Mouse (Mus musculus) CH12.LX (cell line): ENCODE results near the gene Kcng3. TPM values are rescaled to one million over a fixed set of nuclear protein-coding genes. Genes with fewer than 3 reads are reported as not detected.

Source experiments
- DNase-seq: peaks from one replicate; pipeline ENCODE4 v3.0.0-alpha.2; 2013; ENCODE audit errors: extremely low read depth
- H3K27ac ChIP-seq: 2 replicates; pipeline ENCODE4 v1.5.1; 2012; ENCODE audit warnings: low read depth, mild to moderate bottlenecking, control low read depth, moderate library complexity; ENCODE audit not compliant: insufficient read depth
- H3K27me3 ChIP-seq: replicated peaks from 2 replicates; pipeline ENCODE3; 2012; ENCODE audit warnings: inconsistent platforms
- H3K36me3 ChIP-seq, 2 experiments: replicated peaks in 1 of 2; 2 replicates each; pipeline versions ENCODE3 to v1.6.1; 2012; ENCODE audit warnings: inconsistent platforms in 1 of 2, low read length in 1 of 2, mild to moderate bottlenecking in 1 of 2, mixed read lengths in 1 of 2, moderate library complexity in 1 of 2; ENCODE audit not compliant: control insufficient read depth in 1 of 2, insufficient read depth in 1 of 2
- H3K4me1 ChIP-seq, 2 experiments: 2 replicates each; pipeline ENCODE4 v1.6.1; 2012; ENCODE audit warnings: inconsistent platforms in 1 of 2, moderate library complexity in 1 of 2; ENCODE audit not compliant: insufficient read depth in 2 of 2, control insufficient read depth in 1 of 2
- H3K4me2 ChIP-seq: 2 replicates; pipeline ENCODE4 v1.6.1; 2012; ENCODE audit warnings: low read depth, mild to moderate bottlenecking, control low read depth; ENCODE audit not compliant: poor library complexity, insufficient read depth, severe bottlenecking
- H3K4me3 ChIP-seq, 3 experiments: fragments of 150-350 bp in 1 of 3; sonication (generic) in 1 of 3; replicated peaks in 1 of 3; 2 replicates each; pipeline versions ENCODE3 to v1.5.1; 2011 to 2012; ENCODE audit warnings: low read depth in 2 of 3, low read length in 2 of 3, mild to moderate bottlenecking in 2 of 3, moderate library complexity in 2 of 3, control low read depth in 1 of 3, improper control_type of control experiment in 1 of 3, inconsistent platforms in 1 of 3, mixed read lengths in 1 of 3; ENCODE audit not compliant: poor library complexity in 1 of 3
- H3K79me2 ChIP-seq: replicated peaks from 2 replicates; pipeline ENCODE4 v1.6.1; 2012; ENCODE audit warnings: mild to moderate bottlenecking, moderate library complexity; ENCODE audit not compliant: control insufficient read depth, poor library complexity, insufficient read depth, severe bottlenecking; ENCODE audit errors: extremely low read depth
- H3K9ac ChIP-seq: 2 replicates; pipeline ENCODE4 v1.6.1; 2012; ENCODE audit warnings: low read depth, mild to moderate bottlenecking, control low read depth, moderate library complexity; ENCODE audit not compliant: insufficient read depth
- H3K9me3 ChIP-seq: replicated peaks from 2 replicates; pipeline ENCODE3; 2012; ENCODE audit warnings: low read length, inconsistent platforms, mixed read lengths
- BHLHE40 ChIP-seq: IDR thresholded peaks from 2 replicates; pipeline ENCODE4 v1.6.1; 2011; ENCODE audit warnings: mild to moderate bottlenecking, low read depth, low read length, improper control_type of control experiment
- CHD1 ChIP-seq: IDR thresholded peaks from 2 replicates; pipeline ENCODE4 v1.6.1; 2012; ENCODE audit warnings: low read depth, low read length, improper control_type of control experiment, inconsistent platforms
- CHD2 ChIP-seq: IDR thresholded peaks from 2 replicates; pipeline ENCODE4 v1.6.1; 2011; ENCODE audit warnings: low read length, improper control_type of control experiment
- CTCF ChIP-seq, 2 experiments: IDR thresholded peaks in 1 of 2; conservative IDR thresholded peaks in 1 of 2; 2 replicates each; pipeline ENCODE4 v1.5.1; 2011 to 2012; ENCODE audit warnings: low read depth in 2 of 2, low read length in 2 of 2, improper control_type of control experiment in 1 of 2, inconsistent platforms in 1 of 2, mild to moderate bottlenecking in 1 of 2, moderate library complexity in 1 of 2
- E2F4 ChIP-seq: IDR thresholded peaks from 2 replicates; pipeline ENCODE4 v1.6.1; 2011; ENCODE audit warnings: low read depth, low read length, improper control_type of control experiment; ENCODE audit not compliant: insufficient replicate concordance
- ELF1 ChIP-seq: IDR thresholded peaks from 2 replicates; pipeline ENCODE4 v1.6.1; 2014; ENCODE audit warnings: low read depth, mild to moderate bottlenecking, inconsistent platforms, low read length, improper control_type of control experiment
- EP300 ChIP-seq: IDR thresholded peaks from 2 replicates; pipeline ENCODE4 v1.6.1; 2011; ENCODE audit warnings: low read length, improper control_type of control experiment
- ETS1 ChIP-seq: conservative IDR thresholded peaks from 2 replicates; pipeline ENCODE4 v1.6.1; 2012; ENCODE audit warnings: low read depth, mild to moderate bottlenecking, inconsistent platforms, low read length, improper control_type of control experiment, moderate library complexity
- IRF4 ChIP-seq: IDR thresholded peaks from 2 replicates; pipeline ENCODE4 v1.6.1; 2014; ENCODE audit warnings: low read depth, mild to moderate bottlenecking, inconsistent platforms, low read length, improper control_type of control experiment
- JUN ChIP-seq: IDR thresholded peaks from 2 replicates; pipeline ENCODE4 v1.6.1; 2011; ENCODE audit warnings: low read depth, mild to moderate bottlenecking, low read length, improper control_type of control experiment, moderate library complexity; ENCODE audit not compliant: insufficient read depth
- KAT2A ChIP-seq: IDR thresholded peaks from 2 replicates; pipeline ENCODE4 v1.6.1; 2012; ENCODE audit warnings: low read length, improper control_type of control experiment, inconsistent platforms; ENCODE audit not compliant: insufficient replicate concordance
- MAFK ChIP-seq: IDR thresholded peaks from 2 replicates; pipeline ENCODE4 v1.6.1; 2011; ENCODE audit warnings: low read length, improper control_type of control experiment; ENCODE audit not compliant: insufficient replicate concordance
- MAX ChIP-seq: IDR thresholded peaks from 2 replicates; pipeline ENCODE4 v1.6.1; 2011; ENCODE audit warnings: low read length, improper control_type of control experiment
- MAZ ChIP-seq: IDR thresholded peaks from 2 replicates; pipeline ENCODE4 v1.6.1; 2012; ENCODE audit warnings: low read depth, mild to moderate bottlenecking, inconsistent platforms, low read length, improper control_type of control experiment, moderate library complexity
- MEF2A ChIP-seq: IDR thresholded peaks from 2 replicates; pipeline ENCODE4 v1.6.1; 2014; ENCODE audit warnings: low read depth, mild to moderate bottlenecking, inconsistent platforms, low read length, improper control_type of control experiment, borderline replicate concordance
- MXI1 ChIP-seq: IDR thresholded peaks from 2 replicates; pipeline ENCODE4 v1.6.1; 2011; ENCODE audit warnings: mild to moderate bottlenecking, low read depth, low read length, improper control_type of control experiment
- MYC ChIP-seq: IDR thresholded peaks from 2 replicates; pipeline ENCODE4 v1.6.1; 2011; ENCODE audit warnings: low read depth, mild to moderate bottlenecking, improper control_type of control experiment, low read length
- NELFE ChIP-seq: IDR thresholded peaks from 2 replicates; pipeline ENCODE4 v1.6.1; 2011; ENCODE audit warnings: low read depth, low read length, improper control_type of control experiment
- PAX5 ChIP-seq: IDR thresholded peaks from 2 replicates; pipeline ENCODE4 v1.6.1; 2012; ENCODE audit warnings: low read length, inconsistent platforms, mixed read lengths
- POLR2A ChIP-seq: IDR thresholded peaks from 2 replicates; pipeline ENCODE4 v1.6.1; 2011; ENCODE audit warnings: low read depth, mild to moderate bottlenecking, improper control_type of control experiment, low read length
- POLR2AphosphoS2 ChIP-seq: IDR thresholded peaks from 2 replicates; pipeline ENCODE4 v1.6.1; 2011; ENCODE audit warnings: low read depth, low read length, improper control_type of control experiment
- RAD21 ChIP-seq: IDR thresholded peaks from 2 replicates; pipeline ENCODE4 v1.6.1; 2011; ENCODE audit warnings: low read depth, mild to moderate bottlenecking, low read length, improper control_type of control experiment, moderate library complexity
- RCOR1 ChIP-seq: conservative IDR thresholded peaks from 2 replicates; pipeline ENCODE4 v1.6.1; 2012; ENCODE audit warnings: low read depth, mild to moderate bottlenecking, inconsistent platforms, low read length, improper control_type of control experiment
- SIN3A ChIP-seq: IDR thresholded peaks from 2 replicates; pipeline ENCODE4 v1.6.1; 2012; ENCODE audit warnings: low read length, improper control_type of control experiment, inconsistent platforms
- SMC3 ChIP-seq: IDR thresholded peaks from 2 replicates; pipeline ENCODE4 v1.6.1; 2011; ENCODE audit warnings: low read depth, low read length, improper control_type of control experiment
- TBP ChIP-seq: conservative IDR thresholded peaks from 2 replicates; pipeline ENCODE4 v1.6.1; 2011; ENCODE audit warnings: low read depth, low read length, improper control_type of control experiment
- TCF12 ChIP-seq: IDR thresholded peaks from 2 replicates; pipeline ENCODE4 v1.6.1; 2014; ENCODE audit warnings: low read depth, mild to moderate bottlenecking, inconsistent platforms, low read length, improper control_type of control experiment
- UBTF ChIP-seq: IDR thresholded peaks from 2 replicates; pipeline ENCODE4 v1.6.1; 2012; ENCODE audit warnings: low read depth, mild to moderate bottlenecking, inconsistent platforms, low read length, improper control_type of control experiment, moderate library complexity
- USF2 ChIP-seq: conservative IDR thresholded peaks from 2 replicates; pipeline ENCODE4 v1.6.1; 2011; ENCODE audit warnings: low read depth, low read length, improper control_type of control experiment
- ZC3H11A ChIP-seq: IDR thresholded peaks from 2 replicates; pipeline ENCODE4 v1.6.1; 2012; ENCODE audit warnings: low read depth, mild to moderate bottlenecking, inconsistent platforms, low read length, improper control_type of control experiment
- ZKSCAN1 ChIP-seq: IDR thresholded peaks from 2 replicates; pipeline ENCODE4 v1.6.1; 2012; ENCODE audit warnings: low read depth, inconsistent platforms, low read length, improper control_type of control experiment, borderline replicate concordance
- ZNF384 ChIP-seq: IDR thresholded peaks from 2 replicates; pipeline ENCODE4 v1.6.1; 2012; ENCODE audit warnings: low read depth, low read length, improper control_type of control experiment, inconsistent platforms
- dilution Hi-C: fragments of 300-500 bp; cut with MboI; formaldehyde crosslinking; loops from 2 replicates; pipeline ENCODE4 v1.14.3; 2020; ENCODE audit warnings: low sequenced_read_pairs; ENCODE audit not compliant: extremely low pct_unique_long_range_greater_than_20kb, extremely low pct_ligation_motif_present
- in situ Hi-C: fragments of 300-500 bp; cut with MboI; formaldehyde crosslinking; loops from 3 replicates; pipeline ENCODE4 v1.14.3; 2019; ENCODE audit warnings: low sequenced_read_pairs, low pct_ligation_motif_present, low pct_unique_long_range_greater_than_20kb, mixed read lengths
- polyA plus RNA-seq: library from polyadenylated mRNA; unstranded; fragments of >175 nt; gene quantifications from 2 replicates; pipeline ENCODE4 v1.2.1, GENCODE M21; 2012; ENCODE audit warnings: low read depth; ENCODE audit not compliant: insufficient read length
- total RNA-seq, 2 experiments: library from RNA; depleted of rRNA; stranded (reverse); fragments of 300-350 nt in 1 of 2; fragments of >200 nt in 1 of 2; gene quantifications; 2 replicates each; pipeline ENCODE4 v1.2.3; 2012 to 2014

Kcng3 gene
- total and polyA plus RNA-seq, 3 experiments: not detected

GRCm38 (mm10) chr17:83555836-83556235 lies 75.9 kb downstream of the Kcng3 start:
- no peak for DNase-seq
- Histone ChIP-seq H3K4me3 (no peak overlapping the region), H3K9me3 (no peaks in the 10 kb centered on the region)
- TF ChIP-seq KAT2A: no peak
- no peak for TF ChIP-seq PAX5
- no peak for TF ChIP-seq ZNF384
- no peak for TF ChIP-seq RCOR1
- no peak for TF ChIP-seq MEF2A
- TF ChIP-seq NELFE: no peak
- TF ChIP-seq TCF12: no peak
- TF ChIP-seq SMC3: no peak
- no peak for TF ChIP-seq MAFK
- no peak for TF ChIP-seq RAD21
- TF ChIP-seq CHD1: no peak
- TF ChIP-seq MAX: no peak
- TF ChIP-seq ZC3H11A: no peak
- TF ChIP-seq USF2: no peak
- TF ChIP-seq E2F4: no peak
- TF ChIP-seq, all 38 proteins: peak for 0
- Histone ChIP-seq H3K79me2 (no peaks in the 10 kb centered on the region), H3K36me3 (no peaks in the 10 kb centered on the region), H3K27me3 (no peaks in the 10 kb centered on the region), H3K4me1 (no peaks in the 10 kb centered on the region), H3K27ac (no peak overlapping the region), H3K4me2 (no peak overlapping the region), H3K9ac (no peak overlapping the region)
- in situ Hi-C loops: no loop called here
- dilution Hi-C loops: no loop called here

GRCm38 (mm10) chr17:83554997-83555396 lies 76.7 kb downstream of the Kcng3 start:
- no peaks in the 10 kb centered on the region for H3K27me3 ChIP-seq
- no peak overlapping the region for H3K4me2 ChIP-seq
- no peaks in the 10 kb centered on the region for H3K9me3 ChIP-seq
- H3K36me3 ChIP-seq: no peaks in the 10 kb centered on the region
- peak; percentile 61 for DNase-seq
- H3K27ac ChIP-seq: no peak overlapping the region
- H3K4me3 ChIP-seq: no peak overlapping the region
- no peaks in the 10 kb centered on the region for H3K79me2 ChIP-seq
- H3K4me1 ChIP-seq: no peaks in the 10 kb centered on the region
- H3K9ac ChIP-seq: no peak overlapping the region
- in situ Hi-C loops (no loop called here), dilution Hi-C loops (no loop called here)
- TF ChIP-seq PAX5 (no peak), EP300 (peak; percentile 22; the same call in 1 of the 2 replicates), ZKSCAN1 (no peak), IRF4 (0 out of 2 replicates have a peak, but pooled peaks have one; percentile 12), ELF1 (no peak), MAX (no peak), MAZ (no peak), TCF12 (no peak), KAT2A (no peak), ETS1 (peak; percentile 75), MXI1 (no peak), USF2 (no peak), JUN (peak; percentile 47; the same call in 1 of the 2 replicates), UBTF (no peak), NELFE (no peak), TBP (no peak), POLR2A (no peak), SIN3A (no peak), POLR2AphosphoS2 (no peak), MAFK (peak; percentile 100), E2F4 (no peak), CTCF (conservative IDR thresholded peaks at IDR 0.05 in 1 of 2, IDR thresholded peaks at IDR 0.05 in 1 of 2; ENCODE audit: low read depth in 2 of 2, low read length in 2 of 2) (no peak), RCOR1 (no peak), CHD1 (no peak), SMC3 (no peak), MYC (no peak), CHD2 (no peak), ZC3H11A (no peak), MEF2A (no peak), BHLHE40 (no peak)
